Mouse (Mus musculus): ENCODE data around the gene Gja3. TPM values are rescaled to one million over a fixed set of nuclear protein-coding genes. Genes with fewer than 3 reads are reported as not detected.

Gene Gja3
- not detected in 2 replicates for polyA plus RNA-seq (2011; ENCODE audit: insufficient read depth, insufficient read length, low replicate concordance, missing spikeins)

GRCm38 (mm10) chr14:57057563-57058321 is at the start of gene Gja3:
TSS of gene Gja3 (minus strand) at chr14:57058100.
- no peak within 1 kb of the TSS for H3K27ac ChIP-seq (ENCODE audit: control insufficient read depth, insufficient read depth, low read depth, low read length, poor library complexity)
- H3K4me3 ChIP-seq (replicated peaks; ENCODE audit: control insufficient read depth, low read depth, low read length): no peak within 1 kb of the TSS
- TF ChIP-seq POLR2A (IDR thresholded peaks at IDR 0.05; ENCODE audit: borderline replicate concordance, control insufficient read depth, low read depth, low read length) (no peak), CTCF (IDR thresholded peaks at IDR 0.05; ENCODE audit: control insufficient read depth, insufficient read depth, low read length) (no peak)
- 2% methylated on average over 79 of the region's 79 CpGs for WGBS
- H3K4me1 ChIP-seq (ENCODE audit: control insufficient read depth, insufficient read depth, low read length): no peaks in the 10 kb centered on the region

- Histone ChIP-seq H3K27ac (ENCODE audit: control insufficient read depth, insufficient read depth, low read depth, low read length, poor library complexity) (no peak overlapping the region), H3K4me3 (replicated peaks; ENCODE audit: control insufficient read depth, low read depth, low read length) (no peak overlapping the region), H3K4me1 (ENCODE audit: control insufficient read depth, insufficient read depth, low read length) (no peaks in the 10 kb centered on the region; the same call in 1 of the 2 replicates)
- WGBS: 74% methylated on average over 8 of the region's 8 CpGs
- no peak for TF ChIP-seq CTCF (IDR thresholded peaks at IDR 0.05; ENCODE audit: control insufficient read depth, insufficient read depth, low read length)
These were observed 49.2 kb upstream of the Gja3 start for GRCm38 (mm10) chr14:57107091-57107490.

- no peak for TF ChIP-seq POLR2A (IDR thresholded peaks at IDR 0.05; ENCODE audit: borderline replicate concordance, control insufficient read depth, low read depth, low read length)
- no peak for TF ChIP-seq CTCF (IDR thresholded peaks at IDR 0.05; ENCODE audit: control insufficient read depth, insufficient read depth, low read length)
- no peak overlapping the region for H3K4me3 ChIP-seq (replicated peaks; ENCODE audit: control insufficient read depth, low read depth, low read length)
- no peak overlapping the region for H3K27ac ChIP-seq (ENCODE audit: control insufficient read depth, insufficient read depth, low read depth, low read length, poor library complexity)
- WGBS: 40% methylated on average over 11 of the region's 11 CpGs
- no peaks in the 10 kb centered on the region; the same call in 1 of the 2 replicates for H3K4me1 ChIP-seq (ENCODE audit: control insufficient read depth, insufficient read depth, low read length)
These were observed 47.8 kb upstream of the Gja3 start for GRCm38 (mm10) chr14:57105721-57106120.

- WGBS: 15% methylated on average over 14 of the region's 14 CpGs
These were observed 47.2 kb upstream of the Gja3 start for GRCm38 (mm10) chr14:57105111-57105510.

GRCm38 (mm10) chr14:57104106-57105023 is 46.5 kb upstream of the Gja3 start, which contains the start of gene Gjb2:
TSS of gene Gjb2 (minus strand) at chr14:57104702.
- H3K27ac ChIP-seq (ENCODE audit: control insufficient read depth, insufficient read depth, low read depth, low read length, poor library complexity): no peak within 1 kb of the TSS; the same call in 1 of the 2 replicates
- no peaks in the 10 kb centered on the region; the same call in 1 of the 2 replicates for H3K4me1 ChIP-seq (ENCODE audit: control insufficient read depth, insufficient read depth, low read length)
- WGBS: 1% methylated on average over 101 of the region's 101 CpGs
- H3K4me3 ChIP-seq (replicated peaks; ENCODE audit: control insufficient read depth, low read depth, low read length): no peak within 1 kb of the TSS
- TF ChIP-seq POLR2A (IDR thresholded peaks at IDR 0.05; ENCODE audit: borderline replicate concordance, control insufficient read depth, low read depth, low read length) (no peak), CTCF (IDR thresholded peaks at IDR 0.05; ENCODE audit: control insufficient read depth, insufficient read depth, low read length) (no peak)

More at GRCm38 (mm10) chr14:57105111-57105510, 47.2 kb upstream of the Gja3 start:
- Histone ChIP-seq H3K4me3 (replicated peaks; ENCODE audit: control insufficient read depth, low read depth, low read length) (no peak overlapping the region), H3K4me1 (ENCODE audit: control insufficient read depth, insufficient read depth, low read length) (no peaks in the 10 kb centered on the region; the same call in 1 of the 2 replicates), H3K27ac (ENCODE audit: control insufficient read depth, insufficient read depth, low read depth, low read length, poor library complexity) (no peak overlapping the region)
- TF ChIP-seq CTCF (IDR thresholded peaks at IDR 0.05; ENCODE audit: control insufficient read depth, insufficient read depth, low read length) (no peak), POLR2A (IDR thresholded peaks at IDR 0.05; ENCODE audit: borderline replicate concordance, control insufficient read depth, low read depth, low read length) (no peak)

GRCm38 (mm10) chr14:57103711-57104105 is 45.8 kb upstream of the Gja3 start:
- WGBS: 9% methylated on average over 22 of the region's 22 CpGs
- Histone ChIP-seq H3K4me3 (replicated peaks; ENCODE audit: control insufficient read depth, low read depth, low read length) (no peak overlapping the region), H3K4me1 (ENCODE audit: control insufficient read depth, insufficient read depth, low read length) (no peaks in the 10 kb centered on the region; the same call in 1 of the 2 replicates), H3K27ac (ENCODE audit: control insufficient read depth, insufficient read depth, low read depth, low read length, poor library complexity) (no peak overlapping the region; the same call in 1 of the 2 replicates)
- TF ChIP-seq POLR2A (IDR thresholded peaks at IDR 0.05; ENCODE audit: borderline replicate concordance, control insufficient read depth, low read depth, low read length): no peak
- no peak for TF ChIP-seq CTCF (IDR thresholded peaks at IDR 0.05; ENCODE audit: control insufficient read depth, insufficient read depth, low read length)

- Histone ChIP-seq H3K4me3 (replicated peaks; ENCODE audit: control insufficient read depth, low read depth, low read length) (no peak overlapping the region), H3K27ac (ENCODE audit: control insufficient read depth, insufficient read depth, low read depth, low read length, poor library complexity) (no peak overlapping the region), H3K4me1 (ENCODE audit: control insufficient read depth, insufficient read depth, low read length) (no peaks in the 10 kb centered on the region; the same call in 1 of the 2 replicates)
- 79% methylated on average over 6 of the region's 6 CpGs for WGBS
- no peak for TF ChIP-seq POLR2A (IDR thresholded peaks at IDR 0.05; ENCODE audit: borderline replicate concordance, control insufficient read depth, low read depth, low read length)
- no peak for TF ChIP-seq CTCF (IDR thresholded peaks at IDR 0.05; ENCODE audit: control insufficient read depth, insufficient read depth, low read length)
These were observed 45.2 kb upstream of the Gja3 start for GRCm38 (mm10) chr14:57103121-57103520.

GRCm38 (mm10) chr14:57101623-57102022 is 43.7 kb upstream of the Gja3 start:
- 76% methylated on average over 7 of the region's 7 CpGs for WGBS
- Histone ChIP-seq H3K27ac (ENCODE audit: control insufficient read depth, insufficient read depth, low read depth, low read length, poor library complexity) (no peak overlapping the region), H3K4me3 (replicated peaks; ENCODE audit: control insufficient read depth, low read depth, low read length) (no peak overlapping the region), H3K4me1 (ENCODE audit: control insufficient read depth, insufficient read depth, low read length) (no peaks in the 10 kb centered on the region; the same call in 1 of the 2 replicates)
- TF ChIP-seq POLR2A (IDR thresholded peaks at IDR 0.05; ENCODE audit: borderline replicate concordance, control insufficient read depth, low read depth, low read length) (no peak), CTCF (IDR thresholded peaks at IDR 0.05; ENCODE audit: control insufficient read depth, insufficient read depth, low read length) (no peak)
